In the genomic region with DNA sequence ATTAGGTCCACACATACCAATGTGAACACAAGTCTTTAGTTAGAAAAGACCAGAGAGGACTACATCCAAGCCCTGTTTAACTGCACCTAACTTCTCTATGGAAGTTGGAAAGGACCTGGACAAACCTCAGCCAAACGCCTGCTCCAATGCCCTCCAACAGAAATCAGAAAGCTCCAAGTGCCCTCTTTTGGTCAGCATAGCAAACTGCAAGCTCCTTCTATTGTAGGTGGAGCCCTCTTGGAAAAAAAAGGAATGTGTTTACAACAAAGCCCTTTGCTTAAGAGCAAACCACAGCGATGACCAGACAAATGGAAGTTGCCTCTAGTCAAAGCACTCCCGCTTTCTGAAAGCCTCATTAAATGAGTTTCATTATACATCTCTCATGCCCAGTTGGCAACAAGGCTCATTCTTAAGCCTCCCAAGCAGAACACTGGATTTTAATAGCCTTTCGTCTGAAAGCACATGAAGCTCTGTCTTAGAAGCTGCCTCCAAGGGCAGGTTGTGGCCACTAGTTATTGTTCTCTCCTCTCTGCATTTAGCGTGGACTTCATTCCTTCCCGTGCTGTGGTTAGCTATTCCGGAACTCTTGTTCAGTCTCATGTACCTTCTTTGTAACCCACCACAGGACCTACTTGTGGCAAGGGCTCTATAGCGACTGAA, we compare ENCODE assay signal across 9 mouse cellular contexts. TPM values are rescaled to one million over a fixed set of nuclear protein-coding genes. Genes with fewer than 3 reads are reported as not detected.
DNase-seq lines count a peak whose midpoint lies in the region; ATAC-seq and TF ChIP-seq lines count a peak whose summit lies in the region.
"Had no signal": no experiment of that assay in that cellular context is flagged by ENCODE, and none has a peak within 500 bp of the region (broad histone marks: within the 10 kb centered on the region; RNA-seq: fewer than 3 reads in every experiment).

No protein-coding gene starts in this region.

- intact Hi-C loops in heart, postnatal 10 days (cut with DNase I) = no loop called here

- H3K36me3 ChIP-seq in E14TG2a.4 (ENCODE audit: insufficient read depth, low read length) = no peaks in the 10 kb centered on the region
- no peaks in the 10 kb centered on the region for H3K36me3 ChIP-seq in midbrain, embryonic 12.5 days

- no peaks in the 10 kb centered on the region for H3K27me3 ChIP-seq in E14TG2a.4 (ENCODE audit: insufficient read depth, low read length)
- no peaks in the 10 kb centered on the region for H3K27me3 ChIP-seq in midbrain, embryonic 12.5 days

- DNase-seq in 3T3-L1 (ENCODE audit: low read depth, low spot score) = peak; percentile 84
- peak; percentile 64 for DNase-seq in embryo, embryonic 10 days (ENCODE audit: low spot score)
- DNase-seq in heart, postnatal 10 days = peak; percentile 49 to 65
- peak; percentile 47 to 66 for DNase-seq in kidney, postnatal 36 days
- DNase-seq in natural killer cell, adult 2 months (ENCODE audit: low spot score in 2 of 2) = no peak
- DNase-seq in urinary bladder, postnatal 4 days (ENCODE audit: low spot score in 2 of 2) = no peak

- TF ChIP-seq CTCF in E14TG2a.4 (conservative IDR thresholded peaks at IDR 0.05; ENCODE audit: low read length) = peak; percentile 69

- WGBS in midbrain, embryonic 12.5 days = 29% methylated on average over 8 of the region's 8 CpGs

- no peaks in the 10 kb centered on the region for H3K9me3 ChIP-seq in E14TG2a.4 (ENCODE audit: low read length)
- no peaks in the 10 kb centered on the region for H3K9me3 ChIP-seq in midbrain, embryonic 12.5 days

- H3K9ac ChIP-seq in midbrain, embryonic 12.5 days (replicated peaks) = no peak overlapping the region

- H3K27ac ChIP-seq in midbrain, embryonic 12.5 days (replicated peaks) = no peak overlapping the region

- peak overlapping the region; percentile 19; the same call in 1 of the 2 replicates for H3K4me2 ChIP-seq in midbrain, embryonic 12.5 days (replicated peaks)

- peak; percentile 72 for ATAC-seq in midbrain, embryonic 12.5 days (ENCODE audit: low FRiP score, low read depth)

- H3K4me1 ChIP-seq in E14TG2a.4 (replicated peaks; ENCODE audit: low read depth, low read length) = no peaks in the 10 kb centered on the region
- H3K4me1 ChIP-seq in midbrain, embryonic 12.5 days = peaks cover 3% of the 10 kb centered on the region; the same call in 1 of the 2 replicates

- H3K4me3 ChIP-seq in E14TG2a.4 (replicated peaks; ENCODE audit: low read length) = no peak overlapping the region
- no peak overlapping the region for H3K4me3 ChIP-seq in midbrain, embryonic 12.5 days

RNA-seq across cellular contexts. Expression of gene Tmco5, which starts 39.8 kb away (rescaled TPM):
- total RNA-seq in heart, postnatal 10 days (2021) = not detected
- polyA plus RNA-seq in midbrain, embryonic 12.5 days (2016; fragmentation: Nextera tagmentation; extraction: Ambion mirVana) = not detected in 2 replicates
- total RNA-seq: neutrophil, adult 5-6 weeks had no signal

Comparison
In these comparisons a context has a peak if more than half of its experiments do, and no peak if none do; other contexts are left out.
1. DNase-seq: peak in 3T3-L1 (single experiment), embryo, embryonic 10 days (single experiment), heart, postnatal 10 days (2 of 2) and kidney, postnatal 36 days (2 of 2); none in natural killer cell, adult 2 months (0 of 2) and urinary bladder, postnatal 4 days (0 of 2).